Mouse (Mus musculus) B cell, adult 67 days (primary cell): ENCODE measurements around the gene Psme2. TPM values are rescaled to one million over a fixed set of nuclear protein-coding genes. Genes with fewer than 3 reads are reported as not detected.

ENCODE experiments used
- total RNA-seq, 2 experiments: library from RNA; stranded (reverse); gene quantifications; 4 replicates each; pipeline ENCODE4 v1.2.4; 2023

Gene Psme2
- total RNA-seq = 100 to 1,000 TPM; 310 to 354 TPM

DNA sequence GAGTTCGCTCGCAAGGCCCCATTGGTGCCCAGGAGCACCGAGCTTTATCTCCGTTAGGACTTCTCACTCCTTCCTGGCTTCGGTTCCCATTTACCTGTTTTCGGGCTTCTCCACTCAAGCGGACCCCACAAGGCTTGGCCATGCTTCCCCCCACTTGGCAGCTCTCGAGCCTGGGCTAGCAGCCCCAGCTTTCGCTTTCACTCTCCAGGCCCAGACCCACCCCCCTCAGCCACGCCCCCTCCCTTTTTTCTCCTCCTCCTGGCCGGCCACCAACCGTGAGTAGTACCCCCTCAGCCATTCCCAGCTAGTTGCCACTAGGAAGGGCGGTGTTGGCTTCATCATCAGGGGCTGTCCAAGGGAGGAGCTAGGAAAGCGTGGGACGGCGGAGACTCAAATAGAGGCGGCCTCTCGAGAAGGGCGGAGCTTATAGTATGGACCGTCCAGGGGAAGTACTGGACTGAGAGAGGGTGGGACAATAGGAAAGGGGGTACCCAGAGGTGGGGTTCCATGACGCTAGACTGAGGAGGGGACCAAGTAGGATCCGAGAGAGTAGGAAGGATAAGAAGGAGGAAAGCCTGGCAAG is at the start of gene Psme2:
Gene Psme2 (minus strand): TSS at position 366 of the 583 bp plus-strand sequence.

GRCm38 (mm10) chr14:55637795-55638194 is 46.9 kb upstream of the Psme2 start, which contains the start of gene Gm49378:
Gene Gm49378 (minus strand): TSS chr14:55637895.

DNA sequence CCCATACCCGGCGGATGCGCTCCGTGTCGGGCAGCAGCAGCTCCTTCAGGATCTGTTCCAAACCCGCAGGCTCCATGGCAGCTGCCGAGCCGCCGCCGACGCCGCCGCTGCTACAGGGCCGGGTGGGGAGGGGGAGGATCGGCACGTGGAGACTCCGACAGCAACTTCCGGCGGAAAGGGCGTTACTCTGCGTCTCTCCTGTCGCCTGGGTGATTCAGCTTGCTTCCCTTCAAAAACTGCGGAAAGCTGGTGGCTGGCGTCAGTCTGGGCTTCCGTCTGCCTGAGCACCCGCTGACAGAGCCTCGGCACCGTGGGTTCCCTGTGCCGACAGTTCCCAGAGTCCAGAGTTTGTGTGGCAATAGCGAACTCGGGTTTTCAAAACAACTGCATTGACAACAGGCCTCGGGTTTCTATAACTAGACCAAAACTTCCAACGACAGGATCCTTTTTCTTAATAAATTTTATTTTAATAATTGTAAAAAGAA is 44.7 kb upstream of the Psme2 start, which contains the start of gene Ipo4:
Gene Ipo4 (minus strand): TSS at position 435 of the 485 bp plus-strand sequence.

DNA sequence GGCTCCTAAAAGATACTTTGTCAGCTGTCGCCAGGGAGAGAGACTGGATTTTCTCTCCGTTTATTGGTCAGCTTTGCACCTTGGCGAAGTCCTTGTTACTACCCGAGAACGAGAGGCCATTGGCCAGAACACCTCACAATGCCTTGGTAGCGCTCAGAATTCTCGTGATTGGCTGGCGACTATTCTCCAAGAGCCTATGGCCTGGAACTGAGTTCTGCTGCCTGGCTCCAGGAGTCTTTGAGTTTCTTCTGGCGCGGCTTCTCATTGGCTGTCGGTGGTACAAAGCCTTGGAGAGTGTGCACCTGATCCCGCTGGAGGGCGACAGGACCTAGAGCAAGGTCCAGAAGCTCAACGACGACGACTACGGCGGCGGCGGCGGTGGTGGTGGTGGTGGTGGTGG is 26.9 kb upstream of the Psme2 start, which contains the start of gene Rec8:
Gene Rec8 (plus strand): TSS at position 216 of the 400 bp plus-strand sequence.

DNA sequence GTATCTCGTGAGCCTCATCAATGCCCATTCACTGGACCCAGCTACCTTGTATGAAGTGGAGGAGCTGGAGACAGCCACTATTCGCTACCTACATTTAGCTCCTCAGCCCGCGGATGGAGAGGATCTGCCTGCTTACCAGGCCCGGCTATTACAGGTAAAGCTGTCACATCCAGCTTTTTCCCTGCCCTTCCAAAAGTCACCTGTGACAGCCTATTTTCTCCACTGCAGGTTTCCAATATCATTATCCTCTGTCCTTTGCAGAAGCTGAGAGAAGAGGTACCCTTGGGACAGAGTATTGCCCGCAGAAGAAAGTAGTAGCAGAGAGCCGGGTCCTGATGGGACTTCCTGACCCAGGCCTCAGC is 12.3 kb upstream of the Psme2 start, which contains the start of gene Irf9:
Gene Irf9 (plus strand): TSS at position 301 of the 362 bp plus-strand sequence.

DNA sequence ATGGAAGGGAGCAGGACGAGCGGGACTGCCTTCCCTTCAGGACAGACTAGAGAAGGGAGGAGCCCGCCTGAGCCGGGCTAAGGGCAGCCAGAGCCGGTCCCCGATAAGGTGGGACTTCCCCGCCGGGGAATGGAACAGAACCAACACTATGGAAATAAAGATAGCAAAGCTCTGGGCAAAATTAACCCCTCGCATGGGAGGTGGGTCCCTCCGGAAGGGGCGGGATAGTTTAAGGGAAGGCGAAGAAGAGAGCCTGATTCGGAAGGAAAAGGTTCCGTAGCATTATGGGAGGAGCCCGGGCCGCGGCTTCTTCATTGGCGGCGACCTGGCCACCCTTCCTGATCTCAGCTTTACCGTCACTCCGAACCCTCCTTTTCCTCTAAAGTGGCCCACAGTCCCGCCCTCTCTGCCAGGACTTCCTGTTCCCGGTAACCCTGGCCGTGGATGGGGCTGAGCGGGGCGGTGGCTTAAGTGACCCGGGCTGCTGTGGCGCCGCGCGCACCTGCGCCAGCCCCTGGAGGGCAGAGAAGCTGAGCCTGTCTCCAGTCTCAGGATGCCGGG is 498 bp upstream of the Psme2 start, which contains the start of gene Rnf31:
Gene Rnf31 (plus strand): TSS at position 378 of the 561 bp plus-strand sequence.

DNA sequence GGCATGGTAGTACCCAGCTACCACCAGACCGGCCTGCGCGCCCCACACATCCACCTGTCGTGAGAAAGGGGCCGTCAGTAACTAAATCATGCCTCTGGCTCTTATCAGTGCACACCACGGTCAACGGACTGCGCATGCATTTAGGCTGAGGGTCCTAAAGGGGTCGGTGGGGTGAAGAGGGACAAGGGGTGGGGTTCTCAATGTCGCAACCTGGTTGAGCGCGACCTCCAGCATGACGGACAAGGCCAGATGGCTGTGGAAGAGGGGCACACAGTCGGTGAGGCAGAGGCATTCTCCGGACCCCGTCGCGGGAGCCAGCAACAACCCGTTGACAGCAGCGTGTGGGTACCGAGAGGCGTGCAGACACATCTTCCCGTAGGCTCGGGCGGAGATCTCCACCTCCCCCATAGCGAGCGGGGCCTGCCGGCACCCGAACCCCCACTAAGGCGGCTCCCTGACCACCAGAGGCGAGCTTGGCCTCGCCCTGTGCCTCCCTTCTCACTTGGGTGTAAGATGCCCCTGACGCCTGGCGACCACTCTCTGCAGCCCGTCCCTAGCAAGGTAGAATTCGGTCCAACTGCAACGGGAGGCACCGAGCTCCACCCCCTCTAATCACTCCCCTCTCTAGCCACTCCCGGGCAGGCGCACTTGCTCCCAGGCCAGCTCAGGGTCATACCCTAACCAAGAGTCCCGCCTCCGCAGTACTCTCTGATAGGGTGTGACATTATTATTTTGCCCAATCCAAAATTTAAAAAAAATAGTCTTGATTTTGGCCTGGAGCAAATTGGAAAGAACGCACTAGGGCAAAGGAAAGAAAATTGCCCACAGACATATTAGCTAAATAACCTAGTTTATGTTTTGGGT is 6.0 kb downstream of the Psme2 start, which contains the start of gene Emc9:
Gene Emc9 (minus strand): TSS at position 601 of the 864 bp plus-strand sequence.

GRCm38 (mm10) chr14:55577871-55578667 is 12.8 kb downstream of the Psme2 start, which contains the start of gene Psme1:
Gene Psme1 (plus strand): TSS chr14:55578123.

DNA sequence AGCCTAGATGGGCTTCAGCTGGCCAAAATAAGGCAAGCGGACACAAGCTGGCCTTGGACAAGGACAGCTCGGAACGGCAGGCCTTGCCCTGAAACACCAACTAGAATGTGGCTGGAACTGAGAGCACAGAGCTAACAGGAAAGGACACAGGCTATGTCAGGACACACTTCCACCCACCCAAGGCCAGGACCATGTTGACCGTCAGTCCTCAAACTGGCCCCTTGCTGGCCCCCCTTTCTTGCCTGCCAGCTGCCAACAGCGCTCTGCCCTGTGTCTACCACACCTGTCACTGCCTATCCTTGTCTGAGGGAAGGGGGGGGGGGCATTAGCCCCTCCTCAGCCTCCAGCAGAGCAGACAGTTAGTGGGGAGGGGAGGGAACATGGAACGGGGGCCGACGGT is 15.6 kb downstream of the Psme2 start, which contains the start of gene Fitm1:
Gene Fitm1 (plus strand): TSS at position 316 of the 400 bp plus-strand sequence.

GRCm38 (mm10) chr14:55560202-55561073 is 30.5 kb downstream of the Psme2 start, which contains the start of gene A730061H03Rik:
Gene A730061H03Rik (minus strand): TSS chr14:55560406.

DNA sequence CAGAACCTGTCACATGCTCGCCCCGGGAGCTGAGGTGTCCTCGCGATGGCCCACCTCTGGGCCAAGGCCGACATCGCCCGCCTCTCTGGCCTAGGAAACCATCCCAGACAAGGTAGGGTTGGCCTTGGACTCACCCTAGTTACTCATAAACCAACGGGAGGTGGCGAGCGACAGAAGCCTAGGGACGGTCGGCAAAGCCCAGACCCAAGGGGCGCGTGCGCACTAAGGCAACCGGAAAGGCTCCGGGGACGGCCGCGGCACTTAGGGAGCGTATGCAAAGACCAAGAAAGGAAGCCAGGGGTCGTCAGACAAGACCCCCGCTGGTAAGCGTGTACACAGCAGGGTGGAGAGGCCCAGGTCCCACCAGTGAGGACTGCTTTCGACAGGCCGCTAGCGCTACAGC is 31.1 kb downstream of the Psme2 start, which contains the start of gene Dcaf11:
Gene Dcaf11 (plus strand): TSS at position 208 of the 403 bp plus-strand sequence.

DNA sequence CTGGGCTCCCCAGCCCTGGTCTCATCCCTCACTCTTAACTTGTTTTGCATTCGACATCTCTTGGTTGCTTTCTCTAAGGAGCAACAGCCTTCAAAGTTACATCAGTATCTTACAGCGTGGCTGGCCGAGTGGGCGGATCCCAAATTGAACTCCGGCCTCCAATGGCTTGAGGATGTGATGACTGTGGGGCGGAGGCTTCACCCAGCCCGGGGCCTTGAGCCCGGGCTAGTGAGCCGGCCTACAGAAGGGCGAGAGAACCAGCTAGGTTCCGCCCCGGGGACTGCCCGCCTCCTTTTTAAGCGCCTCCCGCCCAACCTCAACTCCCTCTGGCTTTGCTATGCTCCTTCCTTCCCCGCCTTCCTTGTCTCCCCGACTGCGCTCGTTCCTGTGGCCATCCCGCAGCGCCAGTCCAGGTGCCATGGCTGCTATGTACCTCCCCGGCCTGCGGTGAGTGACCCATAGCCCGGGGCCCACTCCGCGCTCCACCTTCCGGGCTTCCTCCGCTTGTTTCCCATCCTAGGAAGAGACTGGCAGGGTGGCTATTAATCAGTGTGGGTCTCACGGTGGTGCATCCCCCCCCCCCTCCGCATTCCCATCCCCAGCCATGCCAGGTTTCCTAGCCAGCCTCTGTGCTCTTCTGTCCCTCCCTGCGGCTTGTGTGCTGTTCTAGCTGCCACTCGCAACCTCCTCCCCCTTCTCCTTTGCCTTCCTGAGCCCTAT is 50.7 kb downstream of the Psme2 start, which contains the start of gene Pck2:
Gene Pck2 (plus strand): TSS at position 200 of the 720 bp plus-strand sequence.

Other genes starting within 250 kb of the Psme2 start
- gene Dhrs4, start 112.4 kb downstream of the Psme2 start, total RNA-seq = 10 to 100 TPM; 22.3 to 32.4 TPM
- gene Carmil3, start 100.5 kb downstream of the Psme2 start, total RNA-seq = 1 to 10 TPM; 4.1 to 5.0 TPM
- not detected for gene Cpne6, start 80.7 kb downstream of the Psme2 start, total RNA-seq
- gene Nrl, start 66.1 kb downstream of the Psme2 start, total RNA-seq = not detected
- 10 to 100 TPM; 64.0 to 67.0 TPM for gene Pck2, start 50.8 kb downstream of the Psme2 start, total RNA-seq
- gene Dcaf11, start 31.1 kb downstream of the Psme2 start, total RNA-seq = 10 to 100 TPM; 86.0 to 92.9 TPM
- 10 to 100 TPM in 1 of 2 experiments, 1 to 10 TPM in 1; 8.3 to 10.5 TPM for gene A730061H03Rik, start 30.7 kb downstream of the Psme2 start, total RNA-seq
- not detected for gene Fitm1, start 15.5 kb downstream of the Psme2 start, total RNA-seq
- gene Psme1, start 13.0 kb downstream of the Psme2 start, total RNA-seq = 100 to 1,000 TPM; 235 to 258 TPM
- 1 to 10 TPM; 5.3 to 5.5 TPM for gene Emc9, start 5.8 kb downstream of the Psme2 start, total RNA-seq
- gene Rnf31, start 595 bp upstream of the Psme2 start, total RNA-seq = 100 to 1,000 TPM; 122 to 132 TPM
- 100 to 1,000 TPM in 1 of 2 experiments, 10 to 100 TPM in 1; 96.0 to 123 TPM for gene Irf9, start 12.5 kb upstream of the Psme2 start, total RNA-seq
- gene Rec8, start 26.9 kb upstream of the Psme2 start, total RNA-seq = 1 to 10 TPM in 1 of 2 experiments, under 1 TPM in 1; 0.92 to 1.3 TPM
- 10 to 100 TPM; 60.2 to 61.5 TPM for gene Ipo4, start 44.8 kb upstream of the Psme2 start, total RNA-seq
- 1 to 10 TPM; 1.7 to 3.5 TPM for gene Gm49378, start 46.8 kb upstream of the Psme2 start, total RNA-seq
- 10 to 100 TPM; 46.3 to 48.5 TPM for gene Tm9sf1, start 52.7 kb upstream of the Psme2 start, total RNA-seq
- 1 to 10 TPM; 2.9 to 4.8 TPM for gene Tssk4, start 59.1 kb upstream of the Psme2 start, total RNA-seq
- 10 to 100 TPM; 47.2 to 57.2 TPM for gene Mdp1, start 69.4 kb upstream of the Psme2 start, total RNA-seq
- 10 to 100 TPM; 28.5 to 30.2 TPM for gene Gmpr2, start 80.8 kb upstream of the Psme2 start, total RNA-seq
- 100 to 1,000 TPM; 171 to 189 TPM for gene Nedd8, start 81.0 kb upstream of the Psme2 start, total RNA-seq
- gene Tinf2, start 90.7 kb upstream of the Psme2 start, total RNA-seq = 100 to 1,000 TPM; 130 to 157 TPM
- gene Tgm1, start 122.8 kb upstream of the Psme2 start, total RNA-seq = 1 to 10 TPM; 1.8 to 2.0 TPM
- gene Rabggta, start 131.2 kb upstream of the Psme2 start, total RNA-seq = 10 to 100 TPM; 81.0 to 97.5 TPM
- gene Dhrs1, start 154.6 kb upstream of the Psme2 start, total RNA-seq = 10 to 100 TPM; 25.6 to 29.9 TPM
- gene Nop9, start 154.6 kb upstream of the Psme2 start, total RNA-seq = 10 to 100 TPM; 32.3 to 39.4 TPM
- gene Cideb, start 167.3 kb upstream of the Psme2 start, total RNA-seq = not detected
- under 1 TPM; 0.52 to 0.53 TPM for gene Ltb4r2, start 170.3 kb upstream of the Psme2 start, total RNA-seq
- not detected for gene Ltb4r1, start 174.8 kb upstream of the Psme2 start, total RNA-seq
- gene Adcy4, start 193.0 kb upstream of the Psme2 start, total RNA-seq = under 1 TPM in 1 of 2 experiments, not detected in 1; 0.44 TPM
- 10 to 100 TPM; 57.2 to 75.3 TPM for gene Ripk3, start 197.8 kb upstream of the Psme2 start, total RNA-seq
- gene Nfatc4, start 232.0 kb upstream of the Psme2 start, total RNA-seq = not detected